11 mouse cellular contexts compared by ENCODE assay signal in genomic region chr16:90849262-90849661, GRCm38 (mm10). TPM values are rescaled to one million over a fixed set of nuclear protein-coding genes. Genes with fewer than 3 reads are reported as not detected.
A peak's percentile ranks its signal among the peaks of the same experiment; 100 is the strongest.
DNase-seq lines count a peak whose midpoint lies in the region; ATAC-seq and TF ChIP-seq lines count a peak whose summit lies in the region.
"Had no signal": no experiment of that assay in that cellular context is flagged by ENCODE, and none has a peak within 500 bp of the region (broad histone marks: within the 10 kb centered on the region; RNA-seq: fewer than 3 reads in every experiment).

No protein-coding gene starts in this region.

- TF ChIP-seq CTCF in brain, embryonic 14.5 days (IDR thresholded peaks at IDR 0.05; ENCODE audit: borderline replicate concordance, extremely low read depth, insufficient read depth, insufficient read length), result no peak

- no peaks in the 10 kb centered on the region for H3K27me3 ChIP-seq in hindbrain, embryonic 11.5 days (ENCODE audit: control insufficient read depth, insufficient read depth, low read length)
- H3K27me3 ChIP-seq in hindbrain, embryonic 14.5 days (ENCODE audit: control insufficient read depth, insufficient read depth, low read length), result 0 out of 2 replicates have a peak, but pooled peaks cover 5% of the 10 kb centered on the region
- H3K27me3 ChIP-seq in lung, embryonic 15.5 days, result no peaks in the 10 kb centered on the region

- no peak for TF ChIP-seq POLR2A in brain, embryonic 14.5 days (IDR thresholded peaks at IDR 0.05; ENCODE audit: borderline replicate concordance, extremely low read depth, insufficient read depth, insufficient read length, poor library complexity, severe bottlenecking)

- H3K27ac ChIP-seq in hindbrain, embryonic 11.5 days (ENCODE audit: low read depth, low read length), result no peak overlapping the region
- no peak overlapping the region for H3K27ac ChIP-seq in hindbrain, embryonic 14.5 days
- H3K27ac ChIP-seq in lung, embryonic 15.5 days, result no peak overlapping the region
- H3K27ac ChIP-seq: midbrain, embryonic 13.5 days had no signal

- ATAC-seq in hindbrain, embryonic 11.5 days (ENCODE audit: low FRiP score), result peak; percentile 51
- ATAC-seq in hindbrain, embryonic 14.5 days (ENCODE audit: low FRiP score), result no peak
- ATAC-seq in lung, embryonic 15.5 days (ENCODE audit: borderline replicate concordance, extremely low read depth, low FRiP score, low TSS enrichment), result peak; percentile 51; the same call in 1 of the 2 replicates
- ATAC-seq: midbrain, embryonic 13.5 days had no signal

- no peaks in the 10 kb centered on the region for H3K36me3 ChIP-seq in hindbrain, embryonic 11.5 days (ENCODE audit: control insufficient read depth, insufficient read depth, low read length)
- H3K36me3 ChIP-seq in hindbrain, embryonic 14.5 days (replicated peaks; ENCODE audit: control insufficient read depth, insufficient read depth), result no peaks in the 10 kb centered on the region
- no peaks in the 10 kb centered on the region for H3K36me3 ChIP-seq in lung, embryonic 15.5 days
- H3K36me3 ChIP-seq: midbrain, embryonic 13.5 days had no signal

- peak; percentile 66 for DNase-seq in hindbrain, embryonic 11.5 days (ENCODE audit: low spot score)
- no peak for DNase-seq in hindbrain, embryonic 14.5 days (ENCODE audit: low spot score)
- DNase-seq in A20 (ENCODE audit: low read depth, low spot score), result peak; percentile 8
- peak; percentile 42 for DNase-seq in brain, embryonic 14.5 days (ENCODE audit: low read depth)
- DNase-seq in ovary, postnatal 10 days (ENCODE audit: low spot score), result no peak
- DNase-seq in gastrocnemius, adult 18-20 months (ENCODE audit: low spot score), result no peak
- no peak for DNase-seq in urinary bladder, postnatal 36 days (ENCODE audit: low spot score in 2 of 2)
- DNase-seq: heart, postnatal 36 days; layer of hippocampus, adult 9-11 months had no signal

- WGBS in hindbrain, embryonic 11.5 days, result 50% methylated on average over 12 of the region's 12 CpGs
- WGBS in hindbrain, embryonic 14.5 days, result 45% methylated on average over 12 of the region's 12 CpGs
- WGBS in lung, embryonic 15.5 days, result 45% methylated on average over 12 of the region's 12 CpGs

- no peak overlapping the region for H3K4me3 ChIP-seq in hindbrain, embryonic 11.5 days (ENCODE audit: low read depth, low read length)
- no peak overlapping the region for H3K4me3 ChIP-seq in hindbrain, embryonic 14.5 days (replicated peaks; ENCODE audit: low read length)
- H3K4me3 ChIP-seq in lung, embryonic 15.5 days, result no peak overlapping the region
- H3K4me3 ChIP-seq: midbrain, embryonic 13.5 days had no signal

- no peaks in the 10 kb centered on the region for H3K9me3 ChIP-seq in hindbrain, embryonic 11.5 days (ENCODE audit: control insufficient read depth, low read length)
- no peaks in the 10 kb centered on the region for H3K9me3 ChIP-seq in hindbrain, embryonic 14.5 days (ENCODE audit: control insufficient read depth, low read length)
- no peaks in the 10 kb centered on the region for H3K9me3 ChIP-seq in lung, embryonic 15.5 days
- H3K9me3 ChIP-seq: midbrain, embryonic 13.5 days had no signal

- no peak overlapping the region for H3K4me2 ChIP-seq in hindbrain, embryonic 11.5 days (replicated peaks; ENCODE audit: low read depth, low read length)
- H3K4me2 ChIP-seq in hindbrain, embryonic 14.5 days (replicated peaks), result no peak overlapping the region
- H3K4me2 ChIP-seq in lung, embryonic 15.5 days, result no peak overlapping the region
- H3K4me2 ChIP-seq: midbrain, embryonic 13.5 days had no signal

- no peak overlapping the region for H3K9ac ChIP-seq in hindbrain, embryonic 11.5 days (ENCODE audit: low read depth, low read length)
- no peak overlapping the region for H3K9ac ChIP-seq in hindbrain, embryonic 14.5 days
- H3K9ac ChIP-seq in lung, embryonic 15.5 days, result no peak overlapping the region
- H3K9ac ChIP-seq: midbrain, embryonic 13.5 days had no signal

- H3K4me1 ChIP-seq in hindbrain, embryonic 11.5 days (replicated peaks; ENCODE audit: control insufficient read depth, insufficient read depth, low read length), result peaks cover 4% of the 10 kb centered on the region; the same call in 1 of the 2 replicates
- no peaks in the 10 kb centered on the region for H3K4me1 ChIP-seq in hindbrain, embryonic 14.5 days (replicated peaks; ENCODE audit: control insufficient read depth, insufficient read depth, low read length)
- peaks cover 13% of the 10 kb centered on the region; the same call in 1 of the 2 replicates for H3K4me1 ChIP-seq in lung, embryonic 15.5 days

RNA-seq across cellular contexts. Expression of gene Eva1c, which starts 22.7 kb away (rescaled TPM):
- polyA plus RNA-seq in hindbrain, embryonic 11.5 days (2014; fragmentation: Nextera tagmentation; extraction: Ambion mirVana), result 1.3 and 1.9 TPM in 2 replicates
- 3.1 and 3.4 TPM in 2 replicates for polyA plus RNA-seq in hindbrain, embryonic 14.5 days (2014; fragmentation: Nextera tagmentation; extraction: Ambion mirVana)
- 2.2 and 3.7 TPM in 2 replicates for polyA plus RNA-seq in brain, embryonic 14.5 days (2012; rRNA removed)
- polyA plus RNA-seq in lung, embryonic 15.5 days (2015; fragmentation: Nextera tagmentation; extraction: Ambion mirVana), result 1.9 and 2.8 TPM in 2 replicates
- total RNA-seq in gastrocnemius, adult 18-20 months (2021), result under 1 TPM; 0.26 to 0.59 TPM

RNA-seq across cellular contexts. Expression of gene Urb1, which starts 39.0 kb away (rescaled TPM):
- 13.2 and 14.4 TPM in 2 replicates for polyA plus RNA-seq in hindbrain, embryonic 11.5 days (2014; fragmentation: Nextera tagmentation; extraction: Ambion mirVana)
- polyA plus RNA-seq in hindbrain, embryonic 14.5 days (2014; fragmentation: Nextera tagmentation; extraction: Ambion mirVana), result 9.9 and 11.6 TPM in 2 replicates
- 8.0 and 9.6 TPM in 2 replicates for polyA plus RNA-seq in brain, embryonic 14.5 days (2012; rRNA removed)
- 8.5 and 8.7 TPM in 2 replicates for polyA plus RNA-seq in lung, embryonic 15.5 days (2015; fragmentation: Nextera tagmentation; extraction: Ambion mirVana)
- total RNA-seq in gastrocnemius, adult 18-20 months (2021), result 1 to 10 TPM; 5.1 to 5.2 TPM

Comparison
In these comparisons a context has a peak if more than half of its experiments do, and no peak if none do; other contexts are left out.
1. DNase-seq: peak in hindbrain, embryonic 11.5 days (single experiment), A20 (single experiment) and brain, embryonic 14.5 days (single experiment); none in hindbrain, embryonic 14.5 days (single experiment), ovary, postnatal 10 days (single experiment), gastrocnemius, adult 18-20 months (single experiment) and urinary bladder, postnatal 36 days (0 of 2).